Mouse (Mus musculus): ENCODE measurements around the gene Gm21190.
"Not testable (repeated sequence)": the region's sequence is repeated elsewhere in the genome, so short reads cannot be mapped to it uniquely, and the experiment has no call there.

Gm21190 gene

GRCm38 (mm10) chr5:15484616-15485015, 44.4 kb downstream of the Gm21190 start:
- DNase-seq: not testable (repeated sequence)

GRCm38 (mm10) chr5:15483576-15483975, 45.4 kb downstream of the Gm21190 start:
- DNase-seq: not testable (repeated sequence)

- DNase-seq: not testable (repeated sequence)
These were observed 46.2 kb downstream of the Gm21190 start for GRCm38 (mm10) chr5:15482815-15483214.

GRCm38 (mm10) chr5:15476423-15476822, 52.6 kb downstream of the Gm21190 start, which contains the start of gene Gm21149:
Gm21149 (minus strand) TSS chr5:15476523.
- not testable (repeated sequence) for DNase-seq
